Comparison of ENCODE assay signal across 21 mouse cellular contexts in the genomic region with DNA sequence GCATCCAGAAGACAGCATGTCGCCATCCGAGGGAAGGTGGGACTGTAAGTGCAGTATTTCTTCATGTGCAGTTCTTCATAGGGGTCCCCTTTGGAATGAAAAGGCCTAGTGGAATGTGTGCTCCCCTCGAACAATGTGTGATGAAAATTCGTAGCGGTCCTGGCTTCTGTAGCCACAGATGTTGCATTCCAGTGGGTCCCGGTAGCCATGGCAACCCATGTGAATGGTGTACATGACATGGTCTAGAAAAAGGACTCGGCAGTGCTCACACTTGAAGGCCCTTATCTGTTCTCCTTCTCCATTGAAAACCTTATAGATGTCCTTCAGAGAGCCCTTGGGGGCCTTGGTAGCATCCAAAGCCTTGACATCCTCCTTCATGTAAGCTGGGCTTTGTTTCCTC.
DNase-seq lines count a peak whose midpoint lies in the region; ATAC-seq lines count a peak whose summit lies in the region.
"Had no signal": no experiment of that assay in that cellular context is flagged by ENCODE, and none has a peak within 500 bp of the region (broad histone marks: within the 10 kb centered on the region; RNA-seq: fewer than 3 reads in every experiment).

No protein-coding gene starts in this region.

- peak; percentile 51 for DNase-seq in midbrain, embryonic 10.5 days (ENCODE audit: low spot score)
- peak; percentile 53 for DNase-seq in embryo, embryonic 10 days (ENCODE audit: low spot score)
- peak; percentile 15 for DNase-seq in embryonic facial prominence, embryonic 10.5 days (ENCODE audit: low spot score)
- DNase-seq in mesoderm, embryonic 11.5 days (ENCODE audit: low read depth, low spot score) = peak; percentile 63
- no peak for DNase-seq in left cerebral cortex, postnatal 4 days
- no peak for DNase-seq in layer of hippocampus, adult 11-12 months (ENCODE audit: low spot score)
- no peak for DNase-seq in cerebellum, adult 11 months
- DNase-seq: adrenal gland, adult 8-10 months; cerebellum, postnatal 10 days; gastrocnemius, postnatal 14 days; heart, adult 18-20 months; kidney, adult 8-10 months; kidney, postnatal 25 days; liver, embryonic 13.5 days; right cerebral cortex, postnatal 14 days; spleen, adult 18-20 months; thymus, adult 18-20 months had no signal

- H3K27ac ChIP-seq in midbrain, embryonic 10.5 days (replicated peaks) = 0 out of 2 replicates have a peak overlapping the region, but pooled peaks have one; percentile 0
- no peak overlapping the region for H3K27ac ChIP-seq in midbrain, embryonic 15.5 days
- H3K27ac ChIP-seq in embryonic facial prominence, embryonic 10.5 days (replicated peaks) = no peak overlapping the region
- H3K27ac ChIP-seq: heart, embryonic 13.5 days; limb, embryonic 13.5 days; liver, embryonic 13.5 days; lung, embryonic 15.5 days had no signal

- 58% methylated on average over 7 of the region's 7 CpGs for WGBS in midbrain, embryonic 10.5 days
- WGBS in midbrain, embryonic 15.5 days = 32% methylated on average over 7 of the region's 7 CpGs
- 73% methylated on average over 7 of the region's 7 CpGs for WGBS in embryonic facial prominence, embryonic 10.5 days

- peaks cover 9% of the 10 kb centered on the region for H3K36me3 ChIP-seq in midbrain, embryonic 10.5 days
- H3K36me3 ChIP-seq in midbrain, embryonic 15.5 days (replicated peaks) = no peaks in the 10 kb centered on the region
- H3K36me3 ChIP-seq in embryonic facial prominence, embryonic 10.5 days (replicated peaks) = peaks cover 9% of the 10 kb centered on the region; the same call in 1 of the 2 replicates
- H3K36me3 ChIP-seq: limb, embryonic 13.5 days; liver, embryonic 13.5 days; lung, embryonic 15.5 days had no signal

- H3K9ac ChIP-seq in midbrain, embryonic 15.5 days = no peak overlapping the region
- H3K9ac ChIP-seq: heart, embryonic 13.5 days; limb, embryonic 13.5 days; liver, embryonic 13.5 days; lung, embryonic 15.5 days had no signal

- no peaks in the 10 kb centered on the region for H3K9me3 ChIP-seq in midbrain, embryonic 10.5 days (replicated peaks)
- H3K9me3 ChIP-seq in midbrain, embryonic 15.5 days = no peaks in the 10 kb centered on the region
- no peaks in the 10 kb centered on the region for H3K9me3 ChIP-seq in embryonic facial prominence, embryonic 10.5 days
- H3K9me3 ChIP-seq: heart, embryonic 13.5 days; limb, embryonic 13.5 days; liver, embryonic 13.5 days; lung, embryonic 15.5 days had no signal

- no peaks in the 10 kb centered on the region for H3K27me3 ChIP-seq in midbrain, embryonic 10.5 days (ENCODE audit: low read depth, poor library complexity, severe bottlenecking)
- no peaks in the 10 kb centered on the region for H3K27me3 ChIP-seq in midbrain, embryonic 15.5 days (replicated peaks)
- no peaks in the 10 kb centered on the region for H3K27me3 ChIP-seq in embryonic facial prominence, embryonic 10.5 days (replicated peaks; ENCODE audit: low read depth, poor library complexity, severe bottlenecking)
- H3K27me3 ChIP-seq: heart, embryonic 13.5 days; liver, embryonic 13.5 days; lung, embryonic 15.5 days had no signal

- intact Hi-C loops in left cerebral cortex, postnatal 4 days (cut with DNase I) = no loop called here

- H3K4me3 ChIP-seq in midbrain, embryonic 10.5 days = no peak overlapping the region
- H3K4me3 ChIP-seq in midbrain, embryonic 15.5 days = no peak overlapping the region
- no peak overlapping the region for H3K4me3 ChIP-seq in embryonic facial prominence, embryonic 10.5 days
- H3K4me3 ChIP-seq: heart, embryonic 13.5 days; limb, embryonic 13.5 days; liver, embryonic 13.5 days; lung, embryonic 15.5 days had no signal

- no peak overlapping the region for H3K4me2 ChIP-seq in midbrain, embryonic 15.5 days
- H3K4me2 ChIP-seq: heart, embryonic 13.5 days; limb, embryonic 13.5 days; liver, embryonic 13.5 days; lung, embryonic 15.5 days had no signal

- no peak for ATAC-seq in midbrain, embryonic 15.5 days (replicated peaks)

- peaks cover 9% of the 10 kb centered on the region for H3K4me1 ChIP-seq in midbrain, embryonic 10.5 days
- no peaks in the 10 kb centered on the region for H3K4me1 ChIP-seq in midbrain, embryonic 15.5 days
- H3K4me1 ChIP-seq in embryonic facial prominence, embryonic 10.5 days = 0 out of 2 replicates have a peak, but pooled peaks cover 3% of the 10 kb centered on the region
- H3K4me1 ChIP-seq: heart, embryonic 13.5 days; lung, embryonic 15.5 days had no signal

Comparison
In these comparisons a context has a peak if more than half of its experiments do, and no peak if none do; other contexts are left out.
1. DNase-seq: peak in midbrain, embryonic 10.5 days (single experiment), embryo, embryonic 10 days (single experiment), embryonic facial prominence, embryonic 10.5 days (single experiment) and mesoderm, embryonic 11.5 days (single experiment); none in left cerebral cortex, postnatal 4 days (single experiment), layer of hippocampus, adult 11-12 months (single experiment) and cerebellum, adult 11 months (single experiment).